Mouse (Mus musculus) cerebellum, adult 2 months (tissue): ENCODE measurements at regions not wholly inside any gene's neighbourhood (a gene's known extent, or its start where the extent isn't known, plus 50 kb on each side); places are given as distances from the start of the nearest gene placed in this dataset.

Experiments used
- CTCF ChIP-seq: fragments of 200-500 bp; IDR thresholded peaks from 2 replicates; pipeline ENCODE4 v1.5.1; 2011; ENCODE audit warnings: low read depth, mild to moderate bottlenecking, control low read depth, low read length, moderate library complexity, borderline replicate concordance; ENCODE audit not compliant: insufficient read depth
- POLR2A ChIP-seq: fragments of 200-500 bp; IDR thresholded peaks from 2 replicates; pipeline ENCODE4 v1.6.1; 2011; ENCODE audit warnings: low read length, control low read depth, borderline replicate concordance; ENCODE audit not compliant: insufficient read depth

GRCm38 (mm10) chr15:45690026-45690425 is 5555.9 kb downstream of the 9330182O14Rik start:
- no peak for TF ChIP-seq CTCF
- TF ChIP-seq POLR2A = no peak
